Mouse (Mus musculus) spleen, adult 2 months (tissue): ENCODE measurements around the gene Clpb.

ENCODE experiments used
- CTCF ChIP-seq: fragments of 200-500 bp; IDR thresholded peaks from 2 replicates; pipeline ENCODE4 v1.5.1; 2011; ENCODE audit warnings: mild to moderate bottlenecking, inconsistent platforms; ENCODE audit not compliant: insufficient read depth, insufficient read length, insufficient replicate concordance; ENCODE audit errors: extremely low read depth
- POLR2A ChIP-seq: fragments of 200-500 bp; IDR thresholded peaks from 2 replicates; pipeline ENCODE4 v1.6.1; 2011; ENCODE audit warnings: low read depth, low read length, inconsistent platforms

GRCm38 (mm10) chr7:101746559-101747334 is 83.3 kb downstream of the Clpb start:
- no peak for TF ChIP-seq POLR2A
- TF ChIP-seq CTCF, result no peak
